Mouse (Mus musculus) monocyte, adult 59 days (primary cell): ENCODE data around the gene Mtx3. TPM values are rescaled to one million over a fixed set of nuclear protein-coding genes. Genes with fewer than 3 reads are reported as not detected.

Source experiments
- total RNA-seq, 2 experiments: library from RNA; stranded (reverse); gene quantifications; one replicate each; pipeline ENCODE4 v1.2.4; 2023

The Mtx3 gene
- 1 to 10 TPM; 5.6 TPM for total RNA-seq

DNA sequence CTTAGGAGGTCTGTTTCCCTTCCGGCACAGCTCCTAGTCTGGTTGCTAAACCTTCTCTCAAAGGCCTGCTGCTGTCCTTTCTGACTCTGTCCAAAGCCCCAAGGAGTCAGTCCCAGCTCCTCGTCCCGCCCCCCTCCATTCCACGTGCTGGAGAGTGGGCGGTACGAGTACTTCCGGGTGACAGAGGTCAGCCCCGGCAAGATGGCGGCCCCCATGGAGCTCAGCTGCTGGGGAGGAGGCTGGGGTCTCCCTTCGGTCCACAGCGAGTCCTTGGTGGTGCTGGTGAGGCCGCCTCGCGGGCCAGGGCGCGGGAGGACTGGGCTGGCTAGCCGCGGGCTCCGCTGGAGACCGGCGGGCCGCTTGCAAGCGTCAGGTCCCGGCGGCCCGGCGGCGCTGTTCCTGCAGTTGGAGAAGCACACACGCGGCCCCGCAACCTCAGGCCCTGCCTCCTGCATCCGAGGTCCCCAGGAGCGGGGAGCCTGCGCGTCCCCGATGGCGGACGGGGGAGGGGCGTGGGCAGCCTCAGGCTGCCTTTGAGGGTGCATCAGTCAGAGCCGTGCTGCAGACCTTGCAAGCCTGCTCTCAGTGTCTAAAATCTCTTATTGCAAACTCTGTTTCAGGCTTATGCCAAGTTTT is at the start of gene Mtx3:
Mtx3 (plus strand) TSS at position 175 of the 636 bp plus-strand sequence.

Other genes with a start within 250 kb of the Mtx3 start
- gene Serinc5, start 233.7 kb upstream of the Mtx3 start, total RNA-seq = 10 to 100 TPM; 29.6 to 34.5 TPM
- gene Thbs4, start 49.9 kb upstream of the Mtx3 start, total RNA-seq = not detected